31 mouse cellular contexts compared by ENCODE assay signal in the genomic region with DNA sequence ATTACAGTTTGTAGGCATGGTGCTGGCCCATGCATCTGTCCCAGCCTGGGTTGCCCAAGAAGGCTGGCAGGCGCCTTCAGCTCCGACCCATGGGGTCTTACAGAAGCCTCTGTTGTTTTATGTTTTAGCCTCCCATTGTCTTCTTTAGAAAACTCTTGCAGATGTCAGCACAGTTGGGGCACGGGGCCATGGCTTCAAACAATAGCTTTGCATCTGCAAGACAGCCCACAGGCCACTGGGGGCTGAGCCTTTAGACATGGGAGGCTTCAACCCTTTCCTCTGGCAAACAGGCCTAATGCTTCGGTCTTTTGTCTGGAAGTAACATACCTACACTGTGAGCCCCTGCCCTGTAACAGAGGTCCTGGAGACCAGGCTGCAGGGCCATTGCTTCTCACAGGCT.
DNase-seq lines count a peak whose midpoint lies in the region; ATAC-seq and TF ChIP-seq lines count a peak whose summit lies in the region.
"Had no signal": no experiment of that assay in that cellular context is flagged by ENCODE, and none has a peak within 500 bp of the region (broad histone marks: within the 10 kb centered on the region; RNA-seq: fewer than 3 reads in every experiment).

No protein-coding gene starts in this region.

- H3K9ac ChIP-seq in embryonic facial prominence, embryonic 14.5 days (ENCODE audit: low read depth, low read length) = no peak overlapping the region
- H3K9ac ChIP-seq: forebrain, embryonic 13.5 days; heart, embryonic 13.5 days; limb, embryonic 15.5 days; liver, embryonic 14.5 days; neural tube, embryonic 15.5 days had no signal

- H3K27ac ChIP-seq in layer of hippocampus, adult 2 months = peak overlapping the region; percentile 71; the same call in 1 of the 2 replicates
- H3K27ac ChIP-seq in embryonic facial prominence, embryonic 14.5 days (replicated peaks; ENCODE audit: low read depth, low read length) = no peak overlapping the region
- H3K27ac ChIP-seq: forebrain, embryonic 13.5 days; heart, embryonic 13.5 days; kidney, postnatal 0 days; left cerebral cortex, adult 2 months; limb, embryonic 15.5 days; liver, embryonic 14.5 days; macrophage; neural tube, embryonic 15.5 days; stomach, postnatal 0 days had no signal

- no peak for TF ChIP-seq CTCF in layer of hippocampus, adult 2 months (conservative IDR thresholded peaks at IDR 0.05)

- H3K9me3 ChIP-seq in embryonic facial prominence, embryonic 14.5 days (ENCODE audit: control insufficient read depth, low read length) = no peaks in the 10 kb centered on the region
- H3K9me3 ChIP-seq: forebrain, embryonic 13.5 days; heart, embryonic 13.5 days; limb, embryonic 15.5 days; neural tube, embryonic 15.5 days had no signal

- WGBS in embryonic facial prominence, embryonic 14.5 days = 39% methylated on average over 4 of the region's 4 CpGs

- peaks cover 16% of the 10 kb centered on the region; the same call in 1 of the 2 replicates for H3K4me1 ChIP-seq in embryonic facial prominence, embryonic 14.5 days (ENCODE audit: control insufficient read depth, insufficient read depth, low read length)
- H3K4me1 ChIP-seq: heart, embryonic 13.5 days had no signal

- H3K4me3 ChIP-seq in layer of hippocampus, adult 2 months = no peak overlapping the region
- no peak overlapping the region for H3K4me3 ChIP-seq in embryonic facial prominence, embryonic 14.5 days (ENCODE audit: low read depth, low read length)
- H3K4me3 ChIP-seq: forebrain, embryonic 13.5 days; heart, embryonic 13.5 days; left cerebral cortex, adult 2 months; limb, embryonic 15.5 days; neural tube, embryonic 15.5 days had no signal

- no peaks in the 10 kb centered on the region for H3K36me3 ChIP-seq in embryonic facial prominence, embryonic 14.5 days (ENCODE audit: control insufficient read depth, insufficient read depth, low read length)
- H3K36me3 ChIP-seq: heart, embryonic 13.5 days; limb, embryonic 15.5 days; neural tube, embryonic 15.5 days had no signal

- H3K4me2 ChIP-seq in embryonic facial prominence, embryonic 14.5 days (ENCODE audit: low read depth, low read length) = no peak overlapping the region
- H3K4me2 ChIP-seq: forebrain, embryonic 13.5 days; heart, embryonic 13.5 days; limb, embryonic 15.5 days; neural tube, embryonic 15.5 days had no signal

- DNase-seq in embryo, embryonic 10 days (ENCODE audit: low spot score) = peak; percentile 51
- DNase-seq in embryo, embryonic 11 days = no peak
- no peak for DNase-seq in layer of hippocampus, adult 2 months (ENCODE audit: low spot score in 2 of 2)
- no peak for DNase-seq in layer of hippocampus, adult 11-12 months (ENCODE audit: low spot score)
- DNase-seq in embryonic facial prominence, embryonic 14.5 days (ENCODE audit: low spot score) = peak; percentile 57
- no peak for DNase-seq in liver
- no peak for DNase-seq in ovary, postnatal 14 days (ENCODE audit: low spot score)
- DNase-seq: adrenal gland, adult 2 months; adrenal gland, postnatal 36 days; cerebellum, adult 2 months; cerebellum, postnatal 25 days; gastrocnemius, postnatal 25 days; heart, adult 18-20 months; heart, postnatal 10 days; lung, adult 2 months; lung, postnatal 10 days; midbrain, embryonic 14.5 days; right cerebral cortex, postnatal 4 days; thymus, adult 2 months; thymus, postnatal 4 days had no signal

- H3K27me3 ChIP-seq in embryonic facial prominence, embryonic 14.5 days (replicated peaks; ENCODE audit: control insufficient read depth, insufficient read depth, low read length) = no peaks in the 10 kb centered on the region
- H3K27me3 ChIP-seq: forebrain, embryonic 13.5 days; limb, embryonic 15.5 days; neural tube, embryonic 15.5 days had no signal

- ATAC-seq in embryonic facial prominence, embryonic 14.5 days (ENCODE audit: low read depth) = 0 out of 2 replicates have a peak, but pooled peaks have one; percentile 4
- ATAC-seq: activated CD4-positive, CD25-positive, alpha-beta regulatory T cell, adult 4 months; forebrain, embryonic 13.5 days; intestine, embryonic 16.5 days had no signal

Comparison
In these comparisons a context has a peak if more than half of its experiments do, and no peak if none do; other contexts are left out.
1. DNase-seq: peak in embryo, embryonic 10 days (single experiment) and embryonic facial prominence, embryonic 14.5 days (single experiment); none in embryo, embryonic 11 days (single experiment), layer of hippocampus, adult 2 months (0 of 2), layer of hippocampus, adult 11-12 months (single experiment), liver (single experiment) and ovary, postnatal 14 days (single experiment).